Mouse (Mus musculus): ENCODE measurements at regions not wholly inside any gene's neighbourhood (a gene's known extent, or its start where the extent isn't known, plus 50 kb on each side); places are given as distances from the start of the nearest gene placed in this dataset.

DNA sequence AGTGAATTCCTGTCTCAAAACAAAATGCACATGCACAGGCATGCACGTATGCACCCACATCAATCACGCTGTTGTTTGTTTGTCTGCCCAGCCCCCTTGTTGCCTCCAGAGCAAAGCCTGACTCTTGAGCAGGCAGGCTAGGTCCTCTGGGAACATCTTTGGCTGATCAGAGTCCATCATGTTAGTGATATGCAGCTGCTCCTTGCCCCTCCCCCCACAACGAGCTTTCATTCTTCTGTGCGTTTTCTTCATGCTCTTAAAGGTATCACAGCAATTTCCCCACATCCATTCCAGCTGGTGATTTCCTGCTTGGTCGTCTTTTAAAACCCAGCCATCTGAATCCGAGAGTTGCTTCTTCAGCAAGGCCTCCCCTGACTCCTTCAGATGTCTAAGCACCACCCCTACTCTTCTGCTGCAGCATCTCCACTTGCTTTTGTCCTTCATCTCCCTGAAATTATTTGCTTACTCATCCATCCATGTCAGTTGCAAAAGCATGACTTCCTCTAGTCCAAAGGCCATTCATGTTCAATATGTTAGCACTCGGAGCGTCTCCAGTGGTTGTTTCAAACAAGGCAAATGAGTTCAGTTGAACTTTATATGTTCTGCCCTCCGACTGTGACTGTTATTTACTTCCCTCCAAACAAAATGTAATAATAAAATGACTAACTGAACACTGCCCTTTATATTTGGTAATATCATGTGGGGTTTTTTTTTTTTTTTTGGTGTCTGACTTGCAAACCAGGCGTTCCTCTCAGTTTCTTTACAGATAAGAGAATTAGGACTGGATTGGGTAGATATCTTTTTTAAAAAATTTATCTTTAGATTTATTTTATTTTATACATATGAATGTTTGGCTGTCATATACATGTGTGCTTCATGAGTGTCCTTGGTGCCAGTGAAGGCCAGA lies 67.9 kb upstream of the Eed start:
- TF ChIP-seq CTCF (IDR thresholded peaks at IDR 0.05; ENCODE audit: insufficient read depth, low read depth, low read length) = no peak
- TF ChIP-seq POLR2A (IDR thresholded peaks at IDR 0.05; ENCODE audit: insufficient read depth, low read depth, low read length) = no peak

All from olfactory bulb, adult 2 months (tissue).